Mouse (Mus musculus): ENCODE data around the gene Cyb5r1. TPM values are rescaled to one million over a fixed set of nuclear protein-coding genes. Genes with fewer than 3 reads are reported as not detected.
A peak's percentile ranks its signal among the peaks of the same experiment; 100 is the strongest.

The Cyb5r1 gene
- polyA plus RNA-seq, 1 experiment from 2014 or later, result 9.2 TPM

DNA sequence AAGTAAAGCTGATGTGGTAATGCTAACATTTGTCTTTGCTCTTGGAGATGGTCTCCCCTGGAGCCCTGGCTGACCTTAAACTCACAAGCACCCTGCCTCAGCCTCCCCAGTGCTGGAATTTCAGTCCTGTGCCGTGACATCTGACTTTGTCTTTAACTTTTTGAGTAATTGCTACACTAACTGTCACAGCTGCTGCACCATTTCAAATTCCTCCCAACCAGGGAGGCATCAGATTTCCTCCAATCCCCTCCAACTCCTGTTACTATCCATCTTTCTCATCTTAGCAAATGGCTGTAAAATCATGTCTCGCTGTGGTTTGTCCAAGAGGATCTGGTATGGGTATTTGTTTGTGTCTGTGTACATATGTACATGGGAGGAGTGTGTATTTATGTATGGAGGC lies 31.2 kb upstream of the Cyb5r1 start:
- no peaks in the 10 kb centered on the region for H3K9me3 ChIP-seq (ENCODE audit: control insufficient read depth, low read length)
- WGBS, result 72% methylated on average over 2 of the region's 2 CpGs
- no peak overlapping the region for H3K4me2 ChIP-seq (ENCODE audit: low read length)
- H3K27ac ChIP-seq (replicated peaks; ENCODE audit: low read depth, low read length), result no peak overlapping the region
- no peaks in the 10 kb centered on the region for H3K27me3 ChIP-seq (ENCODE audit: control insufficient read depth, insufficient read depth, low read length)
- no peaks in the 10 kb centered on the region for H3K36me3 ChIP-seq (ENCODE audit: control insufficient read depth, insufficient read depth, low read length)
- no peak for ATAC-seq (ENCODE audit: low FRiP score, low TSS enrichment)
- no peak overlapping the region for H3K9ac ChIP-seq (replicated peaks; ENCODE audit: low read length)
- no peak overlapping the region for H3K4me3 ChIP-seq (replicated peaks; ENCODE audit: low read depth, low read length)
- no peaks in the 10 kb centered on the region for H3K4me1 ChIP-seq (ENCODE audit: control insufficient read depth, insufficient read depth, low read length)
- DNase-seq, result no peak

- no peaks in the 10 kb centered on the region for H3K27me3 ChIP-seq (ENCODE audit: control insufficient read depth, insufficient read depth, low read length)
- no peak overlapping the region for H3K27ac ChIP-seq (replicated peaks; ENCODE audit: low read depth, low read length)
- no peak for ATAC-seq (ENCODE audit: low FRiP score, low TSS enrichment)
- no peaks in the 10 kb centered on the region for H3K4me1 ChIP-seq (ENCODE audit: control insufficient read depth, insufficient read depth, low read length)
- no peaks in the 10 kb centered on the region for H3K9me3 ChIP-seq (ENCODE audit: control insufficient read depth, low read length)
- no peak overlapping the region for H3K4me2 ChIP-seq (ENCODE audit: low read length)
- H3K4me3 ChIP-seq (replicated peaks; ENCODE audit: low read depth, low read length), result no peak overlapping the region
- DNase-seq, result no peak
- no peak overlapping the region for H3K9ac ChIP-seq (replicated peaks; ENCODE audit: low read length)
- 84% methylated on average over 2 of the region's 2 CpGs for WGBS
- H3K36me3 ChIP-seq (ENCODE audit: control insufficient read depth, insufficient read depth, low read length), result no peaks in the 10 kb centered on the region
These were observed 24.3 kb upstream of the Cyb5r1 start for GRCm38 (mm10) chr1:134381051-134381450.

GRCm38 (mm10) chr1:134381795-134382625 lies 23.3 kb upstream of the Cyb5r1 start:
- no peaks in the 10 kb centered on the region for H3K27me3 ChIP-seq (ENCODE audit: control insufficient read depth, insufficient read depth, low read length)
- H3K4me2 ChIP-seq (ENCODE audit: low read length), result peak overlapping the region; percentile 43
- H3K36me3 ChIP-seq (ENCODE audit: control insufficient read depth, insufficient read depth, low read length), result no peaks in the 10 kb centered on the region
- no peak overlapping the region for H3K27ac ChIP-seq (replicated peaks; ENCODE audit: low read depth, low read length)
- DNase-seq, result peak; percentile 70
- 18% methylated on average over 19 of the region's 19 CpGs for WGBS
- no peak for ATAC-seq (ENCODE audit: low FRiP score, low TSS enrichment)
- H3K9ac ChIP-seq (replicated peaks; ENCODE audit: low read length), result no peak overlapping the region
- H3K4me1 ChIP-seq (ENCODE audit: control insufficient read depth, insufficient read depth, low read length), result no peaks in the 10 kb centered on the region
- H3K4me3 ChIP-seq (replicated peaks; ENCODE audit: low read depth, low read length), result peak overlapping the region; percentile 15
- no peaks in the 10 kb centered on the region for H3K9me3 ChIP-seq (ENCODE audit: control insufficient read depth, low read length)

GRCm38 (mm10) chr1:134384581-134384980 lies 20.8 kb upstream of the Cyb5r1 start:
- Histone ChIP-seq H3K27me3 (ENCODE audit: control insufficient read depth, insufficient read depth, low read length) (no peaks in the 10 kb centered on the region), H3K4me1 (ENCODE audit: control insufficient read depth, insufficient read depth, low read length) (no peaks in the 10 kb centered on the region), H3K4me2 (ENCODE audit: low read length) (no peak overlapping the region), H3K4me3 (replicated peaks; ENCODE audit: low read depth, low read length) (no peak overlapping the region), H3K36me3 (ENCODE audit: control insufficient read depth, insufficient read depth, low read length) (no peaks in the 10 kb centered on the region), H3K9me3 (ENCODE audit: control insufficient read depth, low read length) (no peaks in the 10 kb centered on the region), H3K27ac (replicated peaks; ENCODE audit: low read depth, low read length) (no peak overlapping the region), H3K9ac (replicated peaks; ENCODE audit: low read length) (no peak overlapping the region)
- WGBS, result 84% methylated on average over 4 of the region's 4 CpGs
- ATAC-seq (ENCODE audit: low FRiP score, low TSS enrichment), result no peak
- DNase-seq, result no peak

GRCm38 (mm10) chr1:134385176-134385575 lies 20.2 kb upstream of the Cyb5r1 start:
- Histone ChIP-seq H3K4me3 (replicated peaks; ENCODE audit: low read depth, low read length) (no peak overlapping the region), H3K27me3 (ENCODE audit: control insufficient read depth, insufficient read depth, low read length) (no peaks in the 10 kb centered on the region), H3K36me3 (ENCODE audit: control insufficient read depth, insufficient read depth, low read length) (no peaks in the 10 kb centered on the region), H3K4me2 (ENCODE audit: low read length) (no peak overlapping the region), H3K4me1 (ENCODE audit: control insufficient read depth, insufficient read depth, low read length) (no peaks in the 10 kb centered on the region), H3K9ac (replicated peaks; ENCODE audit: low read length) (no peak overlapping the region), H3K9me3 (ENCODE audit: control insufficient read depth, low read length) (no peaks in the 10 kb centered on the region), H3K27ac (replicated peaks; ENCODE audit: low read depth, low read length) (no peak overlapping the region)
- no peak for ATAC-seq (ENCODE audit: low FRiP score, low TSS enrichment)
- no peak for DNase-seq

- Histone ChIP-seq H3K27me3 (ENCODE audit: control insufficient read depth, insufficient read depth, low read length) (no peaks in the 10 kb centered on the region), H3K4me2 (ENCODE audit: low read length) (no peak within 1 kb of the TSS), H3K36me3 (ENCODE audit: control insufficient read depth, insufficient read depth, low read length) (no peaks in the 10 kb centered on the region), H3K27ac (replicated peaks; ENCODE audit: low read depth, low read length) (no peak within 1 kb of the TSS), H3K4me1 (ENCODE audit: control insufficient read depth, insufficient read depth, low read length) (no peaks in the 10 kb centered on the region), H3K4me3 (replicated peaks; ENCODE audit: low read depth, low read length) (no peak within 1 kb of the TSS), H3K9me3 (ENCODE audit: control insufficient read depth, low read length) (no peaks in the 10 kb centered on the region), H3K9ac (replicated peaks; ENCODE audit: low read length) (no peak within 1 kb of the TSS)
- DNase-seq (no peak), ATAC-seq (ENCODE audit: low FRiP score, low TSS enrichment) (no peak)
- 90% methylated on average over 1 of the region's 1 CpGs for WGBS
These were observed 19.7 kb upstream of the Cyb5r1 start, which contains the start of gene 4933406M09Rik for GRCm38 (mm10) chr1:134385666-134386065. Gene 4933406M09Rik (plus strand): TSS chr1:134385940.

DNA sequence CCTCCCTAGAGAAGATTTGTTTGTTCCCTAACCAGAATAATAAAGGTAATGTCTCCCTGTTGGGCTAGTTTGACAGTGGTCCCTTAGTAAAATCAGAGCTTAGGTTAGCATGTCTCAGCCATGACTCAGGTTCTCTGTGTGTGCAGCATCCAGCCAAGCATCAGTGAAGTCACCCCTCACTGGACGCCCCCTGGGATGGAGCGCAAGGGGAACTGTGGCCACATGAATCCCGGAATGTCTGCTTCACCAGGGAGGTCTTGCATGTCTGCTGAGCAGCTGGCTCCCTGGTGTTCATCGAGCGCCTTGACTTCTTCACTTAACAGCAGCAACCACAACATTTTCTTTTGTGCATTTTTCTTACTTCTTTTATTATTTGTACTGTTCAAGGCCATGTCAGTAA lies 11.5 kb upstream of the Cyb5r1 start:
- WGBS, result 52% methylated on average over 5 of the region's 5 CpGs
- Histone ChIP-seq H3K27me3 (ENCODE audit: control insufficient read depth, insufficient read depth, low read length) (no peaks in the 10 kb centered on the region), H3K36me3 (ENCODE audit: control insufficient read depth, insufficient read depth, low read length) (no peaks in the 10 kb centered on the region), H3K4me3 (replicated peaks; ENCODE audit: low read depth, low read length) (no peak overlapping the region), H3K4me2 (ENCODE audit: low read length) (no peak overlapping the region), H3K4me1 (ENCODE audit: control insufficient read depth, insufficient read depth, low read length) (no peaks in the 10 kb centered on the region), H3K9ac (replicated peaks; ENCODE audit: low read length) (no peak overlapping the region), H3K27ac (replicated peaks; ENCODE audit: low read depth, low read length) (no peak overlapping the region), H3K9me3 (ENCODE audit: control insufficient read depth, low read length) (no peaks in the 10 kb centered on the region)
- no peak for ATAC-seq (ENCODE audit: low FRiP score, low TSS enrichment)
- DNase-seq, result no peak

GRCm38 (mm10) chr1:134398210-134398609 lies 7.1 kb upstream of the Cyb5r1 start:
- Histone ChIP-seq H3K27ac (replicated peaks; ENCODE audit: low read depth, low read length) (no peak overlapping the region), H3K36me3 (ENCODE audit: control insufficient read depth, insufficient read depth, low read length) (no peaks in the 10 kb centered on the region), H3K4me1 (ENCODE audit: control insufficient read depth, insufficient read depth, low read length) (no peaks in the 10 kb centered on the region), H3K9ac (replicated peaks; ENCODE audit: low read length) (no peak overlapping the region), H3K4me2 (ENCODE audit: low read length) (no peak overlapping the region), H3K27me3 (ENCODE audit: control insufficient read depth, insufficient read depth, low read length) (peaks cover 3% of the 10 kb centered on the region; the same call in 1 of the 2 replicates), H3K4me3 (replicated peaks; ENCODE audit: low read depth, low read length) (no peak overlapping the region), H3K9me3 (ENCODE audit: control insufficient read depth, low read length) (0 out of 2 replicates have a peak, but pooled peaks cover 2% of the 10 kb centered on the region)
- no peak for DNase-seq
- 91% methylated on average over 12 of the region's 12 CpGs for WGBS
- no peak for ATAC-seq (ENCODE audit: low FRiP score, low TSS enrichment)

DNA sequence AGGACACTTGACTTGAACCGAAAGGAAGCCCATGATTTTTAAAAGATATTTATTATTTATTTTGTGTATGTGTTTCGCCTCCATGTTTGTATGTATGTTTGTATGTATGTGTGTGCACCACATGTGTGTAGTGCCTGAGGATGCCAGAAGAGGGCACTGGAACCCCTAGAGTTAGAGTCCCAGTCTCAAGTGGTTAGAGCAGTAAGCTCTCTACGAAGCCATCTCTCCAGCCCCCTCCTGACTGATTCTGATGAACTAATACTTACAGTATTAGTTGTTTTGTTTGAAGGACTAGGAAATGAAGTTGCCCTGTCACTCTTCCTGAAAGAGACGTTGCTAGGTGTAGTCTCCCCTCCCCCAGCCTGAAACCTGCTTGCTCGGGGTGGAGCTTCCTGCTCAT lies 5.6 kb upstream of the Cyb5r1 start:
- H3K9me3 ChIP-seq (ENCODE audit: control insufficient read depth, low read length), result 0 out of 2 replicates have a peak, but pooled peaks cover 2% of the 10 kb centered on the region
- H3K4me1 ChIP-seq (ENCODE audit: control insufficient read depth, insufficient read depth, low read length), result no peaks in the 10 kb centered on the region
- H3K4me3 ChIP-seq (replicated peaks; ENCODE audit: low read depth, low read length), result no peak overlapping the region
- peaks cover 3% of the 10 kb centered on the region; the same call in 1 of the 2 replicates for H3K27me3 ChIP-seq (ENCODE audit: control insufficient read depth, insufficient read depth, low read length)
- H3K9ac ChIP-seq (replicated peaks; ENCODE audit: low read length), result no peak overlapping the region
- H3K27ac ChIP-seq (replicated peaks; ENCODE audit: low read depth, low read length), result no peak overlapping the region
- no peaks in the 10 kb centered on the region for H3K36me3 ChIP-seq (ENCODE audit: control insufficient read depth, insufficient read depth, low read length)
- no peak for ATAC-seq (ENCODE audit: low FRiP score, low TSS enrichment)
- DNase-seq, result no peak
- no peak overlapping the region for H3K4me2 ChIP-seq (ENCODE audit: low read length)
- WGBS, result 61% methylated on average over 5 of the region's 5 CpGs

Measured in midbrain, embryonic 14.5 days (tissue).